Mouse (Mus musculus) bone marrow macrophage, adult 2 months (primary cell): ENCODE measurements at regions not wholly inside any gene's neighbourhood (a gene's known extent, or its start where the extent isn't known, plus 50 kb on each side); places are given as distances from the start of the nearest gene placed in this dataset.

Experiments
- H3K27ac ChIP-seq: 2 replicates; pipeline ENCODE4 v1.5.1; 2012; ENCODE audit warnings: low read depth, low read length; ENCODE audit not compliant: insufficient read depth
- H3K4me1 ChIP-seq: 2 replicates; pipeline ENCODE4 v1.6.1; 2012; ENCODE audit warnings: low read length; ENCODE audit not compliant: control insufficient read depth, insufficient read depth
- H3K4me3 ChIP-seq: 2 replicates; pipeline ENCODE4 v1.5.1; 2012; ENCODE audit warnings: mild to moderate bottlenecking, low read length, moderate library complexity; ENCODE audit not compliant: insufficient read depth
- CTCF ChIP-seq: IDR thresholded peaks from 2 replicates; pipeline ENCODE4 v1.5.1; 2012; ENCODE audit warnings: low read depth, mild to moderate bottlenecking, low read length, moderate library complexity
- POLR2A ChIP-seq: IDR thresholded peaks from 2 replicates; pipeline ENCODE4 v1.6.1; 2012; ENCODE audit warnings: mild to moderate bottlenecking, low read depth, low read length, borderline replicate concordance

DNA sequence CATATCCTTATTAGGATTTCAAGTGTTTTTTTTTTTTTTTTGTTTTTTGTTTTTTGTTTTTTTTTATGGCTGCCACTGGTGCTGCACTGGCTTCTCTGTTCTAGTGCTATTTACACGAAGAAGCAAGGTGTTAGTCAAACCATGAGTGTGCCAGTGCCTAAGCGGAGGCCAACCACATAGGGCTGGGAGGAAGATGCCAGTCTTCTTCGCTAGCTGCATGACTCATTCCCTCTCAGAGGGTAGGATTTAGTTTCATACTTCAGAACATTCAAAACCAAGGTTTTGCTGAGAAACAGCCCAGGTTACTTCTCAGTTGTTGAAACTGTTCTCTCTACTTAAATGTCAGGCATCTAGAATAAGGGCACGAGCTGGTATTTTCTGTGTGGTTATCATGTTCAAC lies 72.6 kb downstream of the Icos start:
- H3K4me3 ChIP-seq = no peak overlapping the region
- TF ChIP-seq CTCF (no peak), POLR2A (no peak)
- no peaks in the 10 kb centered on the region for H3K4me1 ChIP-seq
- H3K27ac ChIP-seq = no peak overlapping the region

DNA sequence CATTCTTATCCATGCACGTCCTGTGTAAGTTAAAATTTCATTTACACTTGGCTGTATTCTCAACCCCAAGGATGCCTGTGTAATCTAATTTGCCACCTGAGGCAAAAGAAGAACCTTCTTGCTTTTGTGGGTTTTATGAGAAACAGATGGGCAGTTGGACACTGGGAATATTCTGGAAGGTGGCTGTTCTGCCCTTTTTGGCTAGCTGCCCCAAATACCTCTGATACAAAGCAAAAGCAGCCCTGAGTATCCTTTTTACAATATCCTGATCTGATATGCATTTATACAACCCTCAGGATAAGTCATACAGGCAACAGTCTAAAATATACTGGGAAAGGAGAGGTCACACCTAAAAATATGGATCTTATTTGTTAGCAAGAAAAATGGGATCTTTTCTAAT lies 75.9 kb downstream of the Icos start:
- Histone ChIP-seq H3K4me1 (no peaks in the 10 kb centered on the region), H3K4me3 (no peak overlapping the region), H3K27ac (no peak overlapping the region)
- TF ChIP-seq CTCF = no peak
- TF ChIP-seq POLR2A = no peak

DNA sequence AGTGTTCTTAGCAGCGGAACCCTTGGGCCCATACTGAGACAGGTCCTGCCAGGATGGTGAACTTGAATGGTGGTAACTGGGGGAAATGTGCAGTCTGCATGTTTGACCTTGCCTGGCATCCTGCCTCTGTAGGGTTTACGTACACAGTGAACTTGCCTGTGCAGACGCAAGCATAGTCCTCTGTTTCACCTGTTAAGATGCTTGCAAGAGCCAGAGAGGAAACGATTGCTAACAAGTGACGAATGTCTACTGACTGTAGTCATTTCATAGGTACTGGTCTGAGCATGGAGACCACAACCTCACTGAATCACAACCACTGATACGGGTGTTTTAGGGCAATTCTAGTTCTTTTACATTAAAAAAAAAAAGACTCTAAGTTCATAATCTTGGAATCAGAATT lies 76.7 kb downstream of the Icos start:
- H3K27ac ChIP-seq = no peak overlapping the region
- TF ChIP-seq CTCF (no peak), POLR2A (no peak)

DNA sequence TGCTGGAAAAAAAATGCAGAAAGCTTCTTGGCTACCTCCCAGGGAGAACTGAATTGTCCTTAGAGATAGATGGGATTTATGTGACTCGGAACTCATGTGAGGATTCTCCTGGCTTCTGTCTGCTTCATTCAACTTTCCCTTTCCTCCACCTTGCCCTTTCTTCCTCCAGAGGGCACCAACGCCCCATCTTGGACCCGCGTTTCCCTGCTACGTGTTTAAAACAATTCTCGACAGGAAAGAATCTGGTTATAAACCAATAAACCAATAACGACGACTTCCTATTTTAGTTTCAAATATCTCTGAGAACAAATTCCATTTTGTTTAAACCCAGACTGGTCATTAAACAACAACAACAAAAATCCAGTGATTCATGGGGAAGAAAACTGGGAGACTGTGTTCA lies 77.4 kb downstream of the Icos start:
- TF ChIP-seq POLR2A = no peak
- peak; percentile 28; the same call in 1 of the 2 replicates for TF ChIP-seq CTCF
- Histone ChIP-seq H3K4me3 (no peak overlapping the region), H3K4me1 (no peaks in the 10 kb centered on the region), H3K27ac (no peak overlapping the region)

More for the DNA sequence above, 76.7 kb downstream of the Icos start:
- no peak overlapping the region for H3K4me3 ChIP-seq
- no peaks in the 10 kb centered on the region for H3K4me1 ChIP-seq

DNA sequence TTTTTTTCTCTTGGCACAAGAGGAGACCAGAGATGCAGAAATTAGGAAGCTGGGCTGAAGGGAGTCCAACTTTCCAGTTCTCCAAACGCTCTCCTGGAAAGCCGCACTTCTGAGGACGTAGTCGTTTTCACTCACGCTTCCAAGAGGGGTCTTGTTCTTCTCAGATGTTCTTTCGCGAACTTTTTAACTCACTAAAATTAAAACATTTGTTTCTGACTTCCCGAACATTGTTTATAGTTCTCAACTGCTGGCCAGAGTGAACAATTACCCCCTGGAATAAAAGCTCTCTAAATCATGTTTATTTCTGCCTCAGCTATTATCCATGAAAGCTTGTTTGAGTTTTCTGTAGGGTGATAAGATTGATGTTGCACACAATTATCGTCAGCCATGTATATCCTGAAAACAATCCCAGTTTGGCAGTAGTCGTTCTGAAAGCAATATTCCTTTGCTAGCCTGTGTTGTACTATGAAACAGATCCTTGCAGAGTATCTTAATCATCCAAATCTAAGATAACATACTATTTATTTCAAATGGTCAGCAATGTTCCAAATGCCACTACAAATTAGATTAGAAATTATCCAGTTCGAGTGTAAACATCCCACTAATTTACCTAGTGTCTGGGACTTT lies 82.3 kb downstream of the Icos start:
- no peak overlapping the region for H3K4me3 ChIP-seq

DNA sequence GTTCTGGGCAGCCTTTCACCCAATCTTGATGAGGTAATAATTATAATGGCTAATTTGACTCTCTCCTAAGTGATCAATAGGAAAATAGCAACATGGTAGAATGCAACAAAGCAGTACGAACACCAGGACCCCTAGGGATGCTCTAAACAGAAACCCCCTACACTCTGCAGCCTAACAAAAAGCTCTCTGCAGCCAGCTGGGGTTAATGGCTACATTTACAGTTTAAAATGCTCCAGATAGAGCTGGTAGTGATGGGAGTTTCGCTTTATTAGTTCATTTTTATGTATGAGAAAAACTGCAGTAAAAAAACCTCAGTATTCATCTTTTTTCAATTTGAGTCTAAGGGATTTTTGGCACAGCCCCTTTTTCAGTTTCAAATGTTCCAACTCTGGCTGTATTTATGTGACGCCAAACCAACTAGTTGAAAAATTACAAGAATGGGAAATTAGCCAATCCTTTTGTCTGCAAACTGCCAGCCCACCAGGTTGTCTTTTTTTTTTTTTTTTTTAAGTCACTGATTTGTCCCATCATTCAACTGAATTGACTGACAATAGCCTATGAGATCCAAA lies 84.2 kb downstream of the Icos start:
- no peak for TF ChIP-seq POLR2A
- no peak for TF ChIP-seq CTCF
- H3K4me3 ChIP-seq = no peak overlapping the region
- no peak overlapping the region for H3K27ac ChIP-seq
- no peaks in the 10 kb centered on the region for H3K4me1 ChIP-seq

More for the DNA sequence above, 82.3 kb downstream of the Icos start:
- H3K27ac ChIP-seq = no peak overlapping the region
- TF ChIP-seq CTCF (no peak), POLR2A (no peak)
- no peaks in the 10 kb centered on the region for H3K4me1 ChIP-seq

DNA sequence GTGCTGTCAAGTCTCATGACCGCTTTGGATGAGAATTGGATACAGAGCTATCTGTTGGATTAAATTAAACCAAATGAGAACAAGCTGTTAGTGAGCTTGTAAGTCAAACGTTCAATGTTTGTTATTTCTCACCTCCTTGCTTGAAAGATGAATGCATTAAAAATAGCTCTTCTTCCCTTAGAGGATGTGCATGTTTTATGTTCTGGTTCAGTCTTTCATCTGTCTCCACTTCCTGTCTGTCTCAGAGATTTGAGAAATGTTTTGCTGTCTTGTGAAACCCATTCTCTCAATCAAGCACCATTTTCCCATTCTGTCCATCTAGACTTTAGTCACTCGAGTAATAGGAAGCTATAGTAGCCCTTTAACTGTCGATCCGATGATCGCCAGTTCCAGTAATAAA lies 90.4 kb downstream of the Icos start:
- Histone ChIP-seq H3K27ac (no peak overlapping the region), H3K4me3 (no peak overlapping the region), H3K4me1 (no peaks in the 10 kb centered on the region)
- TF ChIP-seq CTCF (no peak), POLR2A (no peak)

DNA sequence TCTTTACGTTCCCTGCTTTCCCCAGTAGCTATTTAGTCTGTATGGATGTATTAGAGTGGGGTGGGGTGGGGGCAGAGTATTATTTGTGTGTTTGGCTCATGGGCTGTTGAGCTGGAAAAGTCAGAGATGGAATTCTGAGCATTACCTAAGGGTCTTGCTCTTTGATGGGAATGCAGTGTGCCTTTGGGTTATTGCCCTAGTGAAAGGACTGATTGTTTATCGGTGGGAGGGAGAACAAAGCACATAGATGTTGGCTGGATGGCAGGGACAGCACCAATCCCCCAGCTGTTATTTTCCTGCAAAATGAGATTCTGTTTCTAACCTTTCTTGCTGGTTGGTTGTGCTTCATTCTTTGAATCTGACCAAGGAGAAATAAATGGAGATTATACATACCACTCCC lies 96.4 kb downstream of the Icos start:
- no peak for TF ChIP-seq POLR2A
- no peak for TF ChIP-seq CTCF
- no peak overlapping the region for H3K4me3 ChIP-seq
- H3K4me1 ChIP-seq = no peaks in the 10 kb centered on the region
- H3K27ac ChIP-seq = no peak overlapping the region

DNA sequence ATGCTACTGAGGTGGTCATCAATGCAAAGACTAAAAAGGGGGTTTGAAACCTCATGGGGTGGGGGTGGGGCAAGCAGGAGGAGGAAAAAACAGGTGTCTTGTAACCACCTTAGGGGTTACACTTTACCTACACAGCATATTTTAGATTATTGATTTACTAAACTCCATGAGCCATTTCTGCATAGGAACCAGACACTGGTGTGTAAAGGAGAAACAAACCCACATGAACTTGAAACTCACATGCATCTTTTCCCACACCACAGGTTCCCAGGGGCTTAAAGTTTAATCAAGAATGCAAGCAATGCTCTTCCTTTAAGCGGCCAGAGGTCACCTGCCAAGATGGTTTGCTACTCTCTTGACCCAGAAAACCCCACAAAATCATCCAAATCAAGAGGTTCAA lies 97.6 kb downstream of the Icos start:
- Histone ChIP-seq H3K27ac (no peak overlapping the region), H3K4me1 (no peaks in the 10 kb centered on the region), H3K4me3 (no peak overlapping the region)
- TF ChIP-seq CTCF (no peak), POLR2A (no peak)

DNA sequence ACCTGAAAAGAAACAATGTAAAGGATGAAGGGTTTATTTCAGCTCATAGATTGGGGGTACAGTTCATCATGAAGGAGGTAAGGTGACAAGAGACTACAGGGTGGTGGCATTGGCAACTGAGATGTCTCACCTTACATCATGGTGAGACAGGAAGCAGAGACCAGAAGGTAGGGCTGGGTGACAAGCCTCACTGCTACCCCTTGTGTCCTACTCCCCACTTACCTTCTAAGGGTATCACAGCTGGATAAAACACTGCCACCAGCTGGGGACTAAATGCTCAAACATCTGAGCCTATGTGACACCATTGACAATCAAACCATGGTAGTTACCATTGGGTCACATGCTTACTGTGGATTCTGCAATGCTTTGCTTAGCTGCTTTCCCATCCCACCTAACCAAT lies 107.0 kb downstream of the Icos start:
- no peak overlapping the region for H3K27ac ChIP-seq
- H3K4me3 ChIP-seq = no peak overlapping the region

More for the DNA sequence above, 107.0 kb downstream of the Icos start:
- TF ChIP-seq POLR2A = no peak
- TF ChIP-seq CTCF = no peak
- no peaks in the 10 kb centered on the region for H3K4me1 ChIP-seq
